Mouse (Mus musculus) kidney, postnatal 4 days (tissue): ENCODE measurements around the gene Phrf1.

Experiments
- DNase-seq, 2 experiments: peaks; one replicate each; pipeline ENCODE4 v3.0.0; 2021; ENCODE audit warnings: mixed read lengths in 2 of 2

The Phrf1 gene

DNA sequence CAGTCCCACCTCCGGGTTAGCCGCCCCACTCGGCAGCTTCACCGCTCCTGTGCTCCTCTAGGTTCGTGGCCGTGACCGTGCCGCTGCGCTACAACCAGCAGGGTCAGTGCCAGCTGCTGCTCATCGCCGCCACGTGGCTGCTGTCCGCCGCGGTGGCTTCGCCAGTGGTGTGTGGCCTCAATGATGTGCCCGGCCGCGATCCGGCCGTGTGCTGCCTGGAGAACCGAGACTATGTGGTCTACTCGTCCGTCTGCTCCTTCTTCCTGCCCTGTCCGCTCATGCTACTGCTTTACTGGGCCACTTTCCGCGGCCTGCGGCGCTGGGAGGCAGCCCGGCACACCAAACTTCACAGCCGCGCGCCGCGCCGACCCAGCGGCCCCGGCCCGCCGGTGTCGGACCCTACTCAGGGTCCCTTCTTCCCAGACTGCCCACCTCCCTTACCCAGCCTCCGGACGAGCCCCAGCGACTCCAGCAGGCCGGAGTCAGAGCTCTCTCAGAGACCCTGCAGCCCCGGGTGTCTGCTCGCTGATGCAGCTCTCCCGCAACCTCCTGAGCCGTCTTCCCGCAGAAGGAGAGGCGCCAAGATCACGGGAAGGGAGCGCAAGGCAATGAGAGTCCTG, 65.4 kb downstream of the Phrf1 start:
- DNase-seq: peak; percentile 56 to 66

DNA sequence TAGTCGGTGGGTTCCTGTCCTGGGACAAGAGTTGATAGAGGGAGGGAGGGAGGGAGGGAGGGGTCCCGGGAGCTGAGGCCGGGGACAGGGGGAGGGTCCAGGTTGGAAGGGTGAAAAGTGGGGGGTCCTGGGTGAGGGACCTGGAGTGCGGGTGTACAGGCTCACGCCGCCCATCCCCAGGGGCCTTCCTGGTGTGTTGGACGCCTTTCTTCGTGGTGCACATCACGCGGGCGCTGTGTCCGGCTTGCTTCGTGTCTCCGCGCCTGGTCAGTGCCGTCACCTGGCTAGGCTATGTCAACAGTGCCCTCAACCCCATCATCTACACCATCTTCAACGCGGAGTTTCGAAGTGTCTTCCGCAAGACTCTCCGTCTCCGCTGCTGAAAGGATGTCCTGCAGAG, 65.9 kb downstream of the Phrf1 start:
- peak in 1 of 2 experiments; percentile 16 for DNase-seq

DNA sequence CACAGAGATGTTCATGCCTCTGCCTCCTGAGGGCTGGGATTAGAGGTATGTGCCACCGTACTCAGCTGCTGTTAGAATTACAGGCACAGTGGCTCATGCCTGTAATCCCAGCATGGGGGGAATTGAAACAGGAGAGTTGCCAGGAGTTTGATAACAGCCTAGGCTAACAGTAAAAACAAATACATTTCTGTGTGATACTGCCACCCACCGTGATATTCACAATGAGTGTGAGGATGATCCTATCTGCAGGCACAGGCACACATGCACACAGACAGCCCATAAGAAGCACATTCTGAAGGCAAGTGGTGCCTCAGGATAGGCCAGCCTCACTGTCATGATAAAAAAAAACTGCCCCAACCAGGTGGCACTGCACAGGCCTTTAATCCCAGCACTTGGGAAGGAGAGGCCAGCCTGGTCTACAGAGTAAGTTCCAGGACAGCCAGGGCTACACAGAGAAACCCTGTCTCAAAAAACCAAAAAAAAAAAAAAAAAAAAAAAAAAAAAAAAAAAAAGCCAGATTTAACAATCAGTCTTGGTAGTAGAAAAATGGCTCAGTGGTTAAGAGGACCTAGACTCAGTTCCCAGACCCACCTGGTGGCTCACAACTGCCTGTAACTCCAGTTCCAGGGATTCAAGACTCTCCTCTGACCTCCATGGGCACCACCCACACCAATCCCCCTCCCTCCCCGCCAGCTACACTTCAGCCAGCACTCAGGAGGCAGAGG, 69.5 kb downstream of the Phrf1 start:
- no peak for DNase-seq

DNA sequence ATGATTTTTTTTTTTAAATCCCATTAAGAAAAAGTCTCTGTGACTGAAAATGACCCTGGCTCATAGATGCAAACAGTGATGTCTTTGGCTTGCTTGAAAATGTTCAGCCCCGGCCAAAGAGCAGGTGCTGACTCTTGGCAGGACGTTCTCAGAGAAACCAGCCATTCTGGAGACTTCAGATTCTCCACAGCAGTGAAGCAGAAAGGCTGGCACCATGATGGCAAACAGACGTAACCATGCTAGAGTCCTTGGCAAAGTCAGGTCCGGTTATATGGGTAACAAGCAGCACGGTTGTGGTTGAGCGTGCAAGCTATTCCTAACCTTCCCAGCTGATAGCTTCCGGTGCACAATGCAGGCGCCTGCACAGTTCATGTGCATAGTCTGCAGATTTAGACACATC, 70.6 kb downstream of the Phrf1 start:
- no peak for DNase-seq

DNA sequence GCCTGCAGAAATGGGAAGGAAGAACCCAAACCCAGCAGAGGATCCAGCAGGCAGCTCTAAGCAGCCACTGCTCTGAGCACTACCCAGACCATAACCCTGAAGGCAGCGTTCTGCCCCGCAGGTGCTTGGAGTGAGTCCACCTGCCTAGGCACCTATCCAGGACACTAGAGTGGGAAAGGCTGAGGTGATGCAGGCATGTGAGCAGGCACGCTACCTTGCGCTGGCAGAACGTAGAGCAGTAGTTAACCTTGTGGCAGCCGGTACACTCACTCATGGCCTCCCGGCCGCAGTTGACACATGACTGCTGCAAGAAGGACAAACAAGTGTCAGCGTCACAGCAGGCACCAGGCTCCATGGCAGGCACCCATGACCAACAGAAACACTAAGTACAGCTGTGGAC, 72.8 kb downstream of the Phrf1 start:
- DNase-seq: no peak

DNA sequence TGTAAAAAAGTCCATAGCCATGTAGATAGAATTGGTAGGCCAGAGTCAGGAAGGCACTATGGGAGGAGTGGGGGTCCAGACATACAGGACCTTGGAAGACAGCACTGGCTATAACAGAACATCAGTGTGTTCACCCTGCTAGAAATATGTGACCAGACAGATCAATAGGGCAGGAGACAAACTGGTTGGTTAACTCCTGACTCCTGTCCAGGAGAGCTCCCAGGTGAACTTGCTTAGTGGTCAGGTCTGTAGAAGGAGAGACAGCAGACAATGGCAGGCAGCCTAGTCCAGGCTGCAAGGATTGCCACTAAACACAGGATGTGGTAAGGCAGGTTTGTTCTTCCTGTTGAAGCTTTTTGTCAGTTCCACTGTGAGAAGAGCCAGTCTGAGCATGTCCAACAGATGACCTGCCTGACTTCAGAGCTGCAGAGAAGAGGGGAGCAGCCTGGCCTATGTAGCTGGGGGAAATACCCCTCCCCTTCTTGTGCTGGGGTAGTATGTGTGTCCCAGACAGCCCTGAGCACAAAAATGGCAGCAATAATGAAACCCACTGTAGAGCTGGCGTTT, 74.2 kb downstream of the Phrf1 start:
- no peak for DNase-seq

DNA sequence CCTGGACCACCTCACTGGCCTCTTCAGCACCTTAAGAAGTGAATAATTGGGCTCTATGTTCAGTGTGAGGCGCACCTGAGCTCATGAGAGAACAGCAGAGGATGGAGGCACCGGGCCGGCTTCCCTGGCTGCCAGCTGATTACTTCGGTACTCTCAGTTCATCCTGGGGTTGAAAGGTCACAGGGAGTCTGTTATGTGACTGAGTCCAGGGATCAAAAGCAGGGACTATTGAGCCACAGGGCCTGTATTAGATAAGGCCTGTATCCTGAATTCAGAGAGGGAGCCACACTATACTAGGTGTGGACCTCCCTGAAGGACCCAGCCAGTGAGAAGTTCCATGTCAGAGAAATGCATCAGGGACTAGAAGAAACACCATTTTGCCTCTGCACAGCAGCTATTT, 76.0 kb downstream of the Phrf1 start:
- no peak for DNase-seq
